Mouse (Mus musculus) limb, embryonic 14.5 days (tissue): ENCODE measurements at regions not wholly inside any gene's neighbourhood (a gene's known extent, or its start where the extent isn't known, plus 50 kb on each side); places are given as distances from the start of the nearest gene placed in this dataset.

Experiments
- ATAC-seq: fragments of 200-750 bp; cut with Nextera tagmentation; 2 replicates; pipeline ENCODE4 v1.8.0; 2017; ENCODE audit warnings: low read depth, moderate number of reproducible peaks, moderate TSS enrichment; ENCODE audit not compliant: low FRiP score
- DNase-seq: peaks from one replicate; pipeline ENCODE4 v3.0.0-alpha.2; 2015; ENCODE audit warnings: low spot score
- H3K27ac ChIP-seq: fragments of 300-500 bp; sonication (generic); replicated peaks from 2 replicates; pipeline ENCODE4 v1.5.1; 2014; ENCODE audit warnings: low read depth, mild to moderate bottlenecking, low read length, moderate library complexity, mixed read lengths
- H3K27me3 ChIP-seq: fragments of 300-500 bp; sonication (generic); 2 replicates; pipeline ENCODE4 v1.6.1; 2014; ENCODE audit warnings: low read length, mixed read lengths; ENCODE audit not compliant: control insufficient read depth, insufficient read depth
- H3K36me3 ChIP-seq: fragments of 300-500 bp; sonication (generic); 2 replicates; pipeline ENCODE4 v1.6.1; 2014; ENCODE audit warnings: mild to moderate bottlenecking, low read length, moderate library complexity, mixed read lengths; ENCODE audit not compliant: control insufficient read depth, insufficient read depth
- H3K4me1 ChIP-seq: fragments of 300-500 bp; sonication (generic); 2 replicates; pipeline ENCODE4 v1.6.1; 2014; ENCODE audit warnings: antibody characterized with exemption, low read length, mixed read lengths; ENCODE audit not compliant: control insufficient read depth, insufficient read depth
- H3K4me2 ChIP-seq: fragments of 300-500 bp; sonication (generic); replicated peaks from 2 replicates; pipeline ENCODE4 v1.6.1; 2014; ENCODE audit warnings: low read depth, mild to moderate bottlenecking, low read length, moderate library complexity; ENCODE audit not compliant: severe bottlenecking
- H3K4me3 ChIP-seq: fragments of 300-500 bp; sonication (generic); replicated peaks from 2 replicates; pipeline ENCODE4 v1.5.1; 2014; ENCODE audit warnings: low read length
- H3K9ac ChIP-seq: fragments of 300-500 bp; sonication (generic); 2 replicates; pipeline ENCODE4 v1.6.1; 2014; ENCODE audit warnings: mild to moderate bottlenecking, low read depth, low read length, moderate library complexity; ENCODE audit not compliant: severe bottlenecking
- H3K9me3 ChIP-seq: fragments of 300-500 bp; sonication (generic); 2 replicates; pipeline ENCODE4 v1.6.1; 2016; ENCODE audit warnings: low read length; ENCODE audit not compliant: control insufficient read depth
- POLR2A ChIP-seq: fragments of 200-500 bp; IDR thresholded peaks from 2 replicates; pipeline ENCODE4 v1.8.0; 2012; ENCODE audit warnings: inconsistent platforms, mild to moderate bottlenecking, moderate library complexity, borderline replicate concordance; ENCODE audit not compliant: insufficient read depth, insufficient read length; ENCODE audit errors: extremely low read depth
- WGBS: fragments of 180-500 bp; shearing (Covaris S2); extraction: QIAGEN DNeasy Blood & Tissue Kit; methylation state at CpG from one replicate; pipeline ENCODE4 v1.1.7; 2014; 5-methylcytosine and 5-hydroxymethylcytosine counted together

- TF ChIP-seq POLR2A = no peak
- no peaks in the 10 kb centered on the region for H3K27me3 ChIP-seq
Measured at GRCm38 (mm10) chr12:11981743-11982142, 280.2 kb upstream of the Fam49a start.

GRCm38 (mm10) chr12:11993513-11993912, 268.4 kb upstream of the Fam49a start:
- H3K27me3 ChIP-seq = no peaks in the 10 kb centered on the region
- WGBS = 83% methylated on average over 1 of the region's 1 CpGs
- no peak overlapping the region for H3K4me2 ChIP-seq
- H3K9me3 ChIP-seq = no peaks in the 10 kb centered on the region
- no peak overlapping the region for H3K27ac ChIP-seq
- no peaks in the 10 kb centered on the region for H3K4me1 ChIP-seq
- ATAC-seq (no peak), DNase-seq (no peak)
- H3K4me3 ChIP-seq = no peak overlapping the region
- TF ChIP-seq POLR2A = no peak
- no peaks in the 10 kb centered on the region for H3K36me3 ChIP-seq
- no peak overlapping the region for H3K9ac ChIP-seq

More at GRCm38 (mm10) chr12:11981743-11982142, 280.2 kb upstream of the Fam49a start:
- DNase-seq (no peak), ATAC-seq (no peak)
- Histone ChIP-seq H3K4me3 (no peak overlapping the region), H3K9ac (no peak overlapping the region), H3K9me3 (no peaks in the 10 kb centered on the region), H3K4me1 (no peaks in the 10 kb centered on the region), H3K27ac (no peak overlapping the region), H3K4me2 (no peak overlapping the region), H3K36me3 (no peaks in the 10 kb centered on the region)
- WGBS = 81% methylated on average over 1 of the region's 1 CpGs

- ATAC-seq (no peak), DNase-seq (no peak)
- no peak for TF ChIP-seq POLR2A
- no peak overlapping the region for H3K4me2 ChIP-seq
- H3K36me3 ChIP-seq = no peaks in the 10 kb centered on the region
- H3K4me1 ChIP-seq = no peaks in the 10 kb centered on the region
- H3K9me3 ChIP-seq = no peaks in the 10 kb centered on the region
- WGBS = 77% methylated on average over 4 of the region's 4 CpGs
- H3K4me3 ChIP-seq = no peak overlapping the region
- no peaks in the 10 kb centered on the region for H3K27me3 ChIP-seq
- H3K27ac ChIP-seq = no peak overlapping the region
- H3K9ac ChIP-seq = no peak overlapping the region
Measured at GRCm38 (mm10) chr12:11999199-11999598, 262.7 kb upstream of the Fam49a start.

- no peak; the same call in 1 of the 2 replicates for ATAC-seq
- H3K27me3 ChIP-seq = no peaks in the 10 kb centered on the region
Measured at GRCm38 (mm10) chr12:12002414-12002813, 259.5 kb upstream of the Fam49a start.

GRCm38 (mm10) chr12:12010592-12010991, 251.3 kb upstream of the Fam49a start:
- Histone ChIP-seq H3K4me2 (no peak overlapping the region), H3K9me3 (no peaks in the 10 kb centered on the region), H3K4me3 (no peak overlapping the region), H3K27me3 (no peaks in the 10 kb centered on the region), H3K9ac (no peak overlapping the region), H3K4me1 (no peaks in the 10 kb centered on the region), H3K36me3 (no peaks in the 10 kb centered on the region), H3K27ac (no peak overlapping the region)
- TF ChIP-seq POLR2A = no peak
- DNase-seq (no peak), ATAC-seq (no peak)

More at GRCm38 (mm10) chr12:12002414-12002813, 259.5 kb upstream of the Fam49a start:
- Histone ChIP-seq H3K9me3 (no peaks in the 10 kb centered on the region), H3K9ac (no peak overlapping the region), H3K4me2 (no peak overlapping the region), H3K27ac (no peak overlapping the region), H3K4me1 (no peaks in the 10 kb centered on the region), H3K36me3 (no peaks in the 10 kb centered on the region), H3K4me3 (no peak overlapping the region)
- no peak for TF ChIP-seq POLR2A
- WGBS = 17% methylated on average over 3 of the region's 3 CpGs
- peak; percentile 9 for DNase-seq
